Mouse (Mus musculus) lung, embryonic 15.5 days (tissue): ENCODE measurements at regions not wholly inside any gene's neighbourhood (a gene's known extent, or its start where the extent isn't known, plus 50 kb on each side); places are given as distances from the start of the nearest gene placed in this dataset.

ENCODE experiments used
- ATAC-seq: fragments of 200-750 bp; cut with Nextera tagmentation; 2 replicates; pipeline ENCODE4 v1.8.0; 2017; ENCODE audit warnings: moderate number of reproducible peaks, borderline replicate concordance; ENCODE audit not compliant: low FRiP score, low TSS enrichment; ENCODE audit errors: extremely low read depth
- H3K27ac ChIP-seq: fragments of 300-500 bp; sonication (generic); 2 replicates; pipeline ENCODE4 v1.5.1; 2015; ENCODE audit warnings: moderate library complexity, mild to moderate bottlenecking, inconsistent platforms
- H3K27me3 ChIP-seq: fragments of 300-500 bp; sonication (generic); 2 replicates; pipeline ENCODE4 v1.6.1; 2015; ENCODE audit warnings: inconsistent platforms
- H3K36me3 ChIP-seq: fragments of 300-500 bp; sonication (generic); 2 replicates; pipeline ENCODE4 v1.6.1; 2015; ENCODE audit warnings: inconsistent platforms
- H3K4me1 ChIP-seq: fragments of 300-500 bp; sonication (generic); 2 replicates; pipeline ENCODE4 v1.6.1; 2015; ENCODE audit warnings: inconsistent platforms
- H3K4me2 ChIP-seq: fragments of 300-500 bp; sonication (generic); 2 replicates; pipeline ENCODE4 v1.6.1; 2015; ENCODE audit warnings: inconsistent platforms, mild to moderate bottlenecking, moderate library complexity
- H3K4me3 ChIP-seq: fragments of 300-500 bp; sonication (generic); 2 replicates; pipeline ENCODE4 v1.5.1; 2015; ENCODE audit warnings: mild to moderate bottlenecking, inconsistent platforms
- H3K9ac ChIP-seq: fragments of 300-500 bp; sonication (generic); 2 replicates; pipeline ENCODE4 v1.6.1; 2015; ENCODE audit warnings: inconsistent platforms
- H3K9me3 ChIP-seq: fragments of 300-500 bp; sonication (generic); 2 replicates; pipeline ENCODE4 v1.6.1; 2016; ENCODE audit warnings: inconsistent platforms
- WGBS: fragments of 180-500 bp; shearing (Covaris S2); methylation state at CpG from one replicate; pipeline ENCODE4 v1.1.7; 2015; 5-methylcytosine and 5-hydroxymethylcytosine counted together

DNA sequence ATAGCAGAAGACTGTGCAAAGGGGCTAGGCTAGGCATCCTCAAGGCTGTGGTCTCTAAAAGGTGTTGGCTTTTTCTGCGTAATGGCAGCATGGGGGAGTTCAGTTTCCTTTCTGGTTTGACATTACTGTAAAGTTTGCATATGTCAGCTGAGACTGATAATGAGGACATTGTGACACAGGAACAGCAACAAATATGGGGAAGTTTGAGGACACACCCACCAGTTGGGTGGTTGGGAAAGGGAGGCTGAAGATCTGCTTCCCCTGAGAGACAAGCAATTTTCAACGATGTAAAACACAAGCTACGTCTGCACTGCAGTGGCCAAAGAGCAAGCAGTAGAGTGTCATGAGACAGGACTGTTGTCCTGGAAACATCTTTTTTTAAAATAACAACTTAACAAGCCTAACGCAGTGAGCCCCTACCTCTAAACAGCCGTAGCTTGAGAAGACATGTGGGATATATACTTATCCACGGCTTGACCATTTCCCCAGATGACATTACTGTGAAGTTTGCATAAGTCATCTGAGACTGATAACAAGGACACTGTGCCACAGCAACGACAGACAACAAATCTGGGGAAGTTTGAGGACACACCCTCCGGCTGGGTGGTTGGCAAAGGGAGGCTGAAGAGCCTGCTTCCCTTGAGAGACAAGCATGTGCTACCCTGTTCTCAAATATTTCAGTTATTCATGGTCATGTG, 173.8 kb downstream of the Plk2 start:
- Histone ChIP-seq H3K4me1 (no peaks in the 10 kb centered on the region), H3K4me3 (no peak overlapping the region), H3K36me3 (no peaks in the 10 kb centered on the region), H3K4me2 (no peak overlapping the region), H3K27ac (no peak overlapping the region), H3K9me3 (no peaks in the 10 kb centered on the region), H3K9ac (no peak overlapping the region), H3K27me3 (no peaks in the 10 kb centered on the region)
- WGBS = 63% methylated on average over 8 of the region's 8 CpGs
- no peak for ATAC-seq

DNA sequence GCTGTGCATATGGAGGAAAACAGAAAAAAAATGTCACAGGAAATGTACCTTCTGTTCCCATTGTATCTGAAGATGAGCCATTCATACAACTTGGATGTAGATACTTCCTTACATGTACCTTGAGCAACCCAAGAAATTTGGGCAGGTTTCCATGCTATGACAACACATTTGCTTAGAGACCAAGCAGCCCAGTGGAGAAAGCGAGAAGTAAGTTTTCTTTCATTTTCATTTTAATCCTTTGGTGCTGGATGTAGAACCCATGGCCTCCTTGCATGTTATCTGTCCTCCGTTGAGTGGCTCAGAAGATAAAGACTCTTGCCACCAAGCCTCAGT, 174.3 kb downstream of the Plk2 start:
- Histone ChIP-seq H3K9me3 (no peaks in the 10 kb centered on the region), H3K4me3 (no peak overlapping the region), H3K27me3 (no peaks in the 10 kb centered on the region), H3K4me1 (no peaks in the 10 kb centered on the region), H3K4me2 (no peak overlapping the region), H3K27ac (no peak overlapping the region), H3K36me3 (no peaks in the 10 kb centered on the region), H3K9ac (no peak overlapping the region)
- no peak for ATAC-seq
- WGBS = 86% methylated on average over 2 of the region's 2 CpGs

DNA sequence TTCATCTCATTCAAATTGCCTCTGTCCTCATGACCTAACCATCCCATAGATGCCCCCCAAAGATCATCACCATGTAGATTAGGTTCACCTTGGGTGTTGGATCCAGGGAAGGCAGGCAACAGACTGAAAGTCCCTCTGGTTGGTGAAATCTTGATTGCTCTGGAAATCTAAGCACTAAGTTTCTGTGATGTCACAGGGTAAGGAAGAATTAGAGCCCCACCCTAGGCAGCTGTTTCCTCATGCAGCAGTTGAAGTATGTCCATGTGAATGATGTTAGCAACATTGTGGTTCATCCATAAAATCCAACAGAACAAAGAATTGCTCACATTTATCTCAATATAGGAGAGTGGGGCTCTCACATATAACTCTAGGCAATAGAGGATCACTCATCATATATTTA, 175.5 kb downstream of the Plk2 start:
- no peak overlapping the region for H3K9ac ChIP-seq
- no peak for ATAC-seq
- no peaks in the 10 kb centered on the region for H3K27me3 ChIP-seq
- H3K4me2 ChIP-seq = no peak overlapping the region
- no peaks in the 10 kb centered on the region for H3K9me3 ChIP-seq
- H3K4me3 ChIP-seq = no peak overlapping the region
- no peak overlapping the region for H3K27ac ChIP-seq
- H3K4me1 ChIP-seq = 0 out of 2 replicates have a peak, but pooled peaks cover 2% of the 10 kb centered on the region
- H3K36me3 ChIP-seq = no peaks in the 10 kb centered on the region

DNA sequence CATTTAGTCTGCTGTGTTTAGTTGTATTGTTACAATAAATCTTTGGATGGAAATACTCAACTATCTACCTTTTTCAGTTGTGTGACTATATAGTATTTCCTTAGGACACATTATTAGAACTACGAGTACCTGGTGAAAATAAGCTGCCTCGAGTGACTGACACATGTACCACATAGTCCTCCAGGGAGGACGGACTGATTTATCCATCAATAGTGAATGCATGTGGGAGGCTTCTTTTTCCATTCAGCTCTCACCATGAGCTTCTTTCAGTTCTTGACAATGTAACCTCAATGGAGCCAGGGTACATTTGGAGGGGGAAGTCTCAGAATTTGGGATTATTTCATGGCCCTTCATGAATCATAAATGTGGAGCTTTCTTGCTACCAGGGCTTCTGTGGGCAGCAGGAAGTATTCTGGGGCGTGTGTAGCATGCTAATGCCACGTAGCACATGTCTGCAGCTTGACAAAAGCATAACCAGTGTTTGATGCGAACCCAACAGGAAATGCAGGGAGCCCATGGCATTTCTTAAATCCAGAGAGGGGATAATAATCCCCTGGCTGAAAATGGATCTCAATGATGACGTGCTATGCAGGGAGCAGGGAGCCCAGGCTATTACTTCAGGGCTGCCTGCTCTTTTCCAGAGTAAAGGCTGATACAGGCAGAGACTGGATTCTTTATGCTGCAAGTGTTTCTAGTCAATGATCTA, 178.7 kb downstream of the Plk2 start:
- Histone ChIP-seq H3K9ac (no peak overlapping the region), H3K4me3 (no peak overlapping the region), H3K4me1 (0 out of 2 replicates have a peak, but pooled peaks cover 2% of the 10 kb centered on the region), H3K36me3 (no peaks in the 10 kb centered on the region), H3K27ac (no peak overlapping the region), H3K4me2 (no peak overlapping the region), H3K27me3 (no peaks in the 10 kb centered on the region), H3K9me3 (no peaks in the 10 kb centered on the region)
- ATAC-seq = no peak
- WGBS = 80% methylated on average over 7 of the region's 7 CpGs

DNA sequence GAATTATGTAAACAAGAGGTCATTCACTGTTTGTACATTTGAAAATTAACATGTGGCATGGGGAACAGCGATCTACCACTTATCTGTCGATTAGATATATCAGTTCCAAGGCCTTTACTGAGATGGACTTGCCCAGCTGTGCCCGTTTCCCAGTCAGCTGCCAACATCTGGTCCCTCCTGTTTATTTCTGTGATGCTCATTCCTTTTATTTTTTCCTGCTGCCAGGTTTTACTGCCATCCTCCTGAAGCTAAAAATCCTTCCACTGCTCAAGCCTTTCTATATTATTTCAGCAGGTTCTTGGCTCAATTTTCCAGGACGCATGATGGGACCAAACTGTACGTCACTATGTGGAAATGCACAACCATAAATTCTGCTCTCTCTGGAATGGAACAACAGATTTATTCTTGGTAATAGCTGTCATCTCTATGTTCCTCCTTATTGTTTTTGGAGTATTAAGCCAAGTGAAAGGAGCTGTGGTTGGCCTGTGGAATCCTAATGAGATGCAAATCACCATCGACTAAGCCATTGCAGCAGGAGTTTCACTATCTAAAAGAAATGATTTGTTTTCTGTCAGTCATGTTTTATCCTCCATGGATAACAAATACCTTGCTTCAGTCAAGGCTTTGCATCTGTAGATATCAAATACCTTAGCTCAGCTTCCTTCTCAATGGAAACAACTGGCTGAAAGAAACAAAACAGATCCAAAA, 180.1 kb downstream of the Plk2 start:
- 60% methylated on average over 6 of the region's 6 CpGs for WGBS
- Histone ChIP-seq H3K4me1 (0 out of 2 replicates have a peak, but pooled peaks cover 2% of the 10 kb centered on the region), H3K27me3 (no peaks in the 10 kb centered on the region), H3K27ac (no peak overlapping the region), H3K9me3 (no peaks in the 10 kb centered on the region), H3K36me3 (no peaks in the 10 kb centered on the region), H3K4me3 (no peak overlapping the region), H3K4me2 (no peak overlapping the region), H3K9ac (no peak overlapping the region)
- no peak for ATAC-seq

DNA sequence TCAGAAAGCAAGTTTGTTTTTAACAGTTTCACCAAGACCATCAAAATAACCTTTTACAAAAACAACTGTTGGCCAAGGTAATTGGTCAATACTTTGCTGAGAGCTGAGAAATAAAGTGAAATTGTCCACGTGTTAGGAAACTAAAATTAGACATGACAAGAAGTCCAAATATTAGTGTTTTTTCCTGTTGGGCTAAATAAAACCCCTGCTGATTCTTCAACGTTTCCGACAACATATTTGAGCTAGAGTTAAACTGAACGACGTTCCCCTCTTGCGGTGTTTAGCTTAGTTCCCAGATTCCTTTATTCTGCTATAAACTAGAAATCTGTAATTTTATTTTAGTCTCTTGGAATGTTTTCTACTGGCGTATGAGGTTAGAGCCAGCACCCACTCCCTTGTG, 183.3 kb downstream of the Plk2 start:
- H3K4me1 ChIP-seq = 0 out of 2 replicates have a peak, but pooled peaks cover 2% of the 10 kb centered on the region
- no peak overlapping the region for H3K27ac ChIP-seq
- H3K27me3 ChIP-seq = no peaks in the 10 kb centered on the region
- 50% methylated on average over 7 of the region's 7 CpGs for WGBS
- no peak overlapping the region for H3K4me2 ChIP-seq
- no peak for ATAC-seq
- H3K36me3 ChIP-seq = no peaks in the 10 kb centered on the region
- no peak overlapping the region for H3K9ac ChIP-seq
- no peak overlapping the region for H3K4me3 ChIP-seq
- no peaks in the 10 kb centered on the region for H3K9me3 ChIP-seq

DNA sequence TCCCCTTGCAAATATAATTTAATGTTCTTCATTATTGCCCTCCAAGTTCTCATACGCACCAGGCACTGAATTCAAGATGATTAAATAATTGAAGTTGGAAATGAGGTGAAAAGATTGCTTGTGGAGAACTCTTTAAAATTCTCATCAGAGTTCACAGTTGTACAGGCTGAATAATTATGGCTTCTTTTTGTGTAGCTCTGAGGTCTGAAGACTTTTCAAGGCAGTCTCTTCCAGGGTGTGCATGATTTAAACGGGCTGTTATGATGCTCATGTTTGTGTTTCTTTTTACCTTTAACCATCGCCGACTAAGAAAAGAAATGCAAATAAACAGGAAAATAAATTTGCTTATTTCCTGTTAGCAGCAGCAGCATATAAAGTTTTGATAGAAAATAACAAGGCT, 185.3 kb downstream of the Plk2 start:
- H3K27ac ChIP-seq = no peak overlapping the region
- H3K9me3 ChIP-seq = no peaks in the 10 kb centered on the region
- H3K27me3 ChIP-seq = no peaks in the 10 kb centered on the region
- H3K4me2 ChIP-seq = no peak overlapping the region
- no peaks in the 10 kb centered on the region for H3K36me3 ChIP-seq
- no peak overlapping the region for H3K4me3 ChIP-seq
- WGBS = 72% methylated on average over 4 of the region's 4 CpGs
- no peaks in the 10 kb centered on the region for H3K4me1 ChIP-seq
- no peak for ATAC-seq
- H3K9ac ChIP-seq = no peak overlapping the region

DNA sequence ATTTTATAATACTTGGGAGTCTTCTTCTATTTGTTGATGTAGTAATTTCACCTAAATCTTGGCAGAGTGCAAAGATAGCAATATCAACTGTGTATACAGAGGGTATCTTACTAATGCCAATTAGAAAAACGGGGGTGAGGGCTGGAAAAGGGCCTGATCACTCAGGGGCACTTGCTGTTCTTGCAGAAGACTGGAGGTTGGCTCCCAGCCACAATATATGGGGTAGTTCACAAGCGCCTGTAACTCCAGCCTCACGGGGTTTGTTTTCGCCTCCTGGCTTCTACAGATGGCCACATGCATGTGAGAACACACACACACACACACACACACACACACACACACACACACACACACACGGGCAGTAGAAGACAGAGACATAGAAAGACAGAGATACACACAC, 185.7 kb downstream of the Plk2 start:
- 69% methylated on average over 5 of the region's 5 CpGs for WGBS

DNA sequence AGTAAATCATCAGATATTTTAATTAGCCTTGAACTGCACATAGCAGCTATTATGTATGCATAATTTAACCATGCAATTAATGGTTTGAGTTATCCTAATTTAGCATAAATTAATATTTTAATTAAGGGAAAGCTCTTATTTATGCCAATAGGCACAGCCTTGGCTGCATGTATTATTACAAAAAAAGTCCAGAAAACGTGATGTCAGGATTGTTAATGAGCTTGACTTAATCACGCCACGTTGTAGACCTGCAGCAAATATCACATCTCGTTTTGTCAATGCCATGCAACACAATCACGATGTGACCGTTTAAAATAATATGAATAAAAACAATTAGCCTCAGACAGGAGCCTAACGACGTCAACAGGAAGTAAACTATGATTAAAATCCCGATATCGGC, 189.9 kb downstream of the Plk2 start:
- Histone ChIP-seq H3K27ac (no peak overlapping the region), H3K4me2 (no peak overlapping the region), H3K4me1 (no peaks in the 10 kb centered on the region), H3K36me3 (no peaks in the 10 kb centered on the region), H3K4me3 (no peak overlapping the region), H3K27me3 (no peaks in the 10 kb centered on the region), H3K9ac (no peak overlapping the region), H3K9me3 (no peaks in the 10 kb centered on the region)
- WGBS = 73% methylated on average over 10 of the region's 10 CpGs
- ATAC-seq = no peak

More for the DNA sequence above, 185.7 kb downstream of the Plk2 start:
- Histone ChIP-seq H3K36me3 (no peaks in the 10 kb centered on the region), H3K4me3 (no peak overlapping the region), H3K27ac (no peak overlapping the region), H3K4me2 (no peak overlapping the region), H3K9me3 (no peaks in the 10 kb centered on the region), H3K9ac (no peak overlapping the region), H3K4me1 (no peaks in the 10 kb centered on the region), H3K27me3 (no peaks in the 10 kb centered on the region)
- ATAC-seq = no peak

DNA sequence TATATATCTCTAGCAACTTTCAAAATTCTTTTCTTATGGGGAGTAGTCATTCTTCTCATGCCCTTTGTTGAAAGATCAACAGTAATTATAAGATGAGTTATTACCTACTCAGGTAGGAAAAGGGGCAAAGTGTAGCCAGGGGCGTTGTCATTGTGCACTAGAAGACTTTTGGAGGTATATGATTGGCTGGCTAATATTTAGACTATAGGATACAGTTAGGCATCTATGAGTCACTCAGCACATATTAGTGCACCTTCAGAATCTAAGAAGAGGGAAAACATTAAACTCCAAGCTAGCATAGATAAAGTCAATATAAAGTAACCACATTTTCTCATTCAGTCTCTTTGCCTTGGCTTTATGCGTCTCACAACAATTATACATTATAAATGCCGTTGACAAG, 199.8 kb downstream of the Plk2 start:
- 84% methylated on average over 3 of the region's 3 CpGs for WGBS
- ATAC-seq = no peak
- Histone ChIP-seq H3K9me3 (no peaks in the 10 kb centered on the region), H3K27ac (no peak overlapping the region), H3K4me3 (no peak overlapping the region), H3K27me3 (no peaks in the 10 kb centered on the region), H3K4me2 (no peak overlapping the region), H3K9ac (no peak overlapping the region), H3K4me1 (peaks cover 4% of the 10 kb centered on the region; the same call in 1 of the 2 replicates), H3K36me3 (no peaks in the 10 kb centered on the region)

DNA sequence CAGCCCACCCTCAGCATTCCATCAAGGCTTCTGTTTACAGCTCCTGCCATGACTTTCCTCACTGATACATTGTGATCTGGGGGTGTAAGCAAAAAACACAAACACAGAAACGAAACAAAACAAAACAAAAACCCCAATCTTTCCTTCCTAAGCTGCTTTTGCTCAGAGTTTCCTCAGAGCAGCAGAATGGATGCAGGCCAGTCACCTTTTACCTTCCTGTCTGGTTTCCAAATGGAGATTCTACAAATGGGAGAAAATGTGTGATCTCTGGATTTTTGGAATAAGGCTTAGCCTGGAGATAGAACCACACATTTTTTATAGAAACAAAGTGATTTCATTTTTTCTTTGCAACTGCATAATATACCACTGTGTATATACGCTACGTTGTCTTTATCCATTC, 204.8 kb downstream of the Plk2 start:
- ATAC-seq = no peak
- H3K9ac ChIP-seq = no peak overlapping the region
- H3K36me3 ChIP-seq = no peaks in the 10 kb centered on the region
- H3K27ac ChIP-seq = no peak overlapping the region
- 66% methylated on average over 3 of the region's 3 CpGs for WGBS
- no peak overlapping the region for H3K4me3 ChIP-seq
- no peaks in the 10 kb centered on the region for H3K9me3 ChIP-seq
- H3K4me1 ChIP-seq = peaks cover 4% of the 10 kb centered on the region
- no peaks in the 10 kb centered on the region for H3K27me3 ChIP-seq
- H3K4me2 ChIP-seq = no peak overlapping the region

DNA sequence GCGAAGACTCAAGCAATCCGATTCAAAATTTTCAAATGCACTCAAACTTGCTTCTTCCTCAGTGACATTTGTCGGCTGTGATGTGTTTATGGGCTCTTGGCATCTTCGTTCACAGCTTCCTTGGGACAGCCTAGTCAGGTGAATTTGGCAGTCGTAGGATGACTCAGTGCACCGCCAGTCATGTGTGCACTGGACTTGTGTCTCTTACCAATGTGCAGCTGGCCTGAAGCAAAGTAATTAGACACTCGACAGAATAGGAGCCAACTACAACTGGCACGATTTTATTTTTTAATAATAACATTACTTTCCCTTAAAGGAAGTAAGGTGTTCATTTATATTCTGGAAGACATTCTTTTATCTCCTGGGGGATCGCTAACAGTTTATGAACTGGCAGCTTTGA, 205.5 kb downstream of the Plk2 start:
- WGBS = 79% methylated on average over 9 of the region's 9 CpGs
- Histone ChIP-seq H3K27me3 (no peaks in the 10 kb centered on the region), H3K4me2 (no peak overlapping the region), H3K36me3 (no peaks in the 10 kb centered on the region), H3K4me1 (peaks cover 4% of the 10 kb centered on the region), H3K9me3 (no peaks in the 10 kb centered on the region), H3K27ac (no peak overlapping the region), H3K4me3 (no peak overlapping the region), H3K9ac (no peak overlapping the region)
- ATAC-seq = no peak
